Mouse (Mus musculus) B cell, adult (primary cell): ENCODE data around the gene Ttc36. TPM values are rescaled to one million over a fixed set of nuclear protein-coding genes. Genes with fewer than 3 reads are reported as not detected.

Experiments used
- total RNA-seq: library from RNA; stranded (reverse); gene quantifications from 4 replicates; pipeline ENCODE4 v1.2.4, GENCODE M21; 2023; ENCODE audit not compliant: inconsistent age

Gene Ttc36
- total RNA-seq, result 3.3 to 6.1 TPM (median 4.9 TPM) in 4 replicates

GRCm38 (mm10) chr9:44802808-44803450 is at the start of gene Ttc36:
Ttc36 (minus strand) TSS chr9:44803072.

GRCm38 (mm10) chr9:44799102-44799957 is 3.5 kb downstream of the Ttc36 start, which contains the start of gene Tmem25:
Tmem25 (minus strand) TSS chr9:44799307.

GRCm38 (mm10) chr9:44767101-44768028 is 35.5 kb downstream of the Ttc36 start, which contains the start of the genes Arcn1 and Ift46:
Arcn1 (minus strand) TSS chr9:44767845.
Ift46 (plus strand) TSS chr9:44767908.

Other genes starting within 250 kb of the Ttc36 start
- 281 to 310 TPM (median 298 TPM) in 4 replicates for gene Cxcr5, start 241.2 kb downstream of the Ttc36 start, total RNA-seq
- gene Ddx6, start 198.2 kb downstream of the Ttc36 start, total RNA-seq, result 282 to 309 TPM (median 299 TPM) in 4 replicates
- not detected in 4 replicates for gene Treh, start 129.8 kb downstream of the Ttc36 start, total RNA-seq
- 0.48 to 0.63 TPM in 2 of 4 replicates, not detected in the others for gene Phldb1, start 67.9 kb downstream of the Ttc36 start, total RNA-seq
- gene Arcn1, start 35.2 kb downstream of the Ttc36 start, total RNA-seq, result 126 to 143 TPM (median 137 TPM) in 4 replicates
- gene Ift46, start 35.2 kb downstream of the Ttc36 start, total RNA-seq, result 55.0 to 66.8 TPM (median 59.2 TPM) in 4 replicates
- gene Tmem25, start 3.8 kb downstream of the Ttc36 start, total RNA-seq, result 0.64 to 0.87 TPM (median 0.64 TPM) in 3 of 4 replicates, not detected in the other
- gene Kmt2a, start 78.2 kb upstream of the Ttc36 start, total RNA-seq, result 109 to 145 TPM (median 140 TPM) in 4 replicates
- 137 to 172 TPM (median 149 TPM) in 4 replicates for gene Atp5l, start 117.7 kb upstream of the Ttc36 start, total RNA-seq
- 81.6 to 97.6 TPM (median 87.8 TPM) in 4 replicates for gene Ube4a, start 162.5 kb upstream of the Ttc36 start, total RNA-seq
- 1.1 to 4.0 TPM (median 2.6 TPM) in 4 replicates for gene Cd3g, start 177.4 kb upstream of the Ttc36 start, total RNA-seq
- gene Cd3d, start 178.7 kb upstream of the Ttc36 start, total RNA-seq, result 0.99 to 5.0 TPM (median 2.6 TPM) in 4 replicates
- 2.4 to 5.5 TPM (median 3.6 TPM) in 4 replicates for gene Cd3e, start 206.6 kb upstream of the Ttc36 start, total RNA-seq
- 0.27 to 1.1 TPM (median 0.77 TPM) in 4 replicates for gene Mpzl2, start 236.7 kb upstream of the Ttc36 start, total RNA-seq